Mouse (Mus musculus): ENCODE results near the gene S100a1. TPM values are rescaled to one million over a fixed set of nuclear protein-coding genes. Genes with fewer than 3 reads are reported as not detected.

The S100a1 gene
- polyA plus RNA-seq, 1 experiment from 2014 or later: 137 TPM

- peaks cover 4% of the 10 kb centered on the region; the same call in 1 of the 2 replicates for H3K27me3 ChIP-seq (ENCODE audit: control insufficient read depth, insufficient read depth, low read length)
- no peak overlapping the region; the same call in 1 of the 2 replicates for H3K4me2 ChIP-seq
- no peak overlapping the region for H3K27ac ChIP-seq (ENCODE audit: low read depth, low read length)
- H3K9ac ChIP-seq (ENCODE audit: low read depth, low read length): no peak overlapping the region
- H3K36me3 ChIP-seq (ENCODE audit: control insufficient read depth, insufficient read depth, low read length): no peaks in the 10 kb centered on the region
- H3K4me3 ChIP-seq (ENCODE audit: low read depth, low read length): no peak overlapping the region
- H3K4me1 ChIP-seq (ENCODE audit: control insufficient read depth, insufficient read depth, low read length): peaks cover 11% of the 10 kb centered on the region
- ATAC-seq (replicated peaks; ENCODE audit: insufficient number of reproducible peaks, low FRiP score, low TSS enrichment): no peak
- no peaks in the 10 kb centered on the region for H3K9me3 ChIP-seq (replicated peaks; ENCODE audit: control insufficient read depth, low read length)
- WGBS (ENCODE audit: insufficient replicate concordance): 88% methylated on average over 4 of the region's 4 CpGs
These were observed 1.6 kb upstream of the S100a1 start for GRCm38 (mm10) chr3:90515789-90516188.

DNA sequence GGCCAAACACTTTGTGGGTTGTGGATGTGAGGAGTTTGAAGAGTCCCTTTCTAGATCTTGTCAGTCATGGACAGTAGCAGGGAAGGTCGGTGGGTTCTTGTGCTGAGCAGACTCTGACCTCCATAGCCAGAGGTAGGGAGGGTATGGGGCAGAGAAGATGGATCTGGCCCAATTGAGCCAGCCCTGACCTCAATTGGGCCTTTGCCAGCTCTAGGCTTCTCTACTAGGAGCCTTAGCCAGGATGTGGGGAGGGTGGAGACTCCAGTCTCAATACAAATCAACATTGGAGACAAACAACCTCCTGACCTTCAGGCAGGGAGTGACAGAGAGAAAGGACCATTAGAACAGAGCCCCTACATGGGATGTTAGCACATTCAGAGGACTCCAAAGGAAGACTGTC lies 1.1 kb upstream of the S100a1 start:
- no peak for ATAC-seq (replicated peaks; ENCODE audit: insufficient number of reproducible peaks, low FRiP score, low TSS enrichment)
- peak overlapping the region; percentile 63 for H3K9ac ChIP-seq (ENCODE audit: low read depth, low read length)
- no peaks in the 10 kb centered on the region for H3K9me3 ChIP-seq (replicated peaks; ENCODE audit: control insufficient read depth, low read length)
- peaks cover 11% of the 10 kb centered on the region for H3K4me1 ChIP-seq (ENCODE audit: control insufficient read depth, insufficient read depth, low read length)
- H3K27me3 ChIP-seq (ENCODE audit: control insufficient read depth, insufficient read depth, low read length): peaks cover 4% of the 10 kb centered on the region; the same call in 1 of the 2 replicates
- H3K4me3 ChIP-seq (ENCODE audit: low read depth, low read length): peak overlapping the region; percentile 51
- peak overlapping the region; percentile 90 for H3K4me2 ChIP-seq
- no peaks in the 10 kb centered on the region for H3K36me3 ChIP-seq (ENCODE audit: control insufficient read depth, insufficient read depth, low read length)
- no peak overlapping the region for H3K27ac ChIP-seq (ENCODE audit: low read depth, low read length)
- 39% methylated on average over 1 of the region's 1 CpGs for WGBS (ENCODE audit: insufficient replicate concordance)

DNA sequence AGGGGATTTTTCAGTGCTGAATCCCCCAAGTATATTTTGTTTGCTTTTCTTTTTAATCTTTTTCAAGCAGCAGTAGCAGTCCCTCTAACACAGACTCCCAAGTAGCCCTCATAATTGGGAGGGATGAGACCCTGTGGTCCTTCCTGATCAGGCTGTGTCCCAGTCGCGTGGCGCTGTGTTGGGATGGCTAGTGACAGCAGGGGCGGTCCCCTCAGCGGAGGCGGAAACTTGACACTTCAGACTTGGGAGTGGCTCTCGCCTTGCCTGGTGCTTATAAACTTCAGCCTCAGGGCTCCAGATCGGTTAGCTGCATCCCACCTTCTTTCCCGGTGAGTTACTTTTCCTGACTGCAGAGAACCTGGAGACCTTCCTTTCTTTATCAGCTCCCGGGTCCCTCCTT lies 499 bp upstream of the S100a1 start:
- Histone ChIP-seq H3K4me2 (peak overlapping the region; percentile 90), H3K36me3 (ENCODE audit: control insufficient read depth, insufficient read depth, low read length) (no peaks in the 10 kb centered on the region), H3K27me3 (ENCODE audit: control insufficient read depth, insufficient read depth, low read length) (peaks cover 4% of the 10 kb centered on the region; the same call in 1 of the 2 replicates), H3K9me3 (replicated peaks; ENCODE audit: control insufficient read depth, low read length) (no peaks in the 10 kb centered on the region), H3K9ac (ENCODE audit: low read depth, low read length) (peak overlapping the region; percentile 74), H3K27ac (ENCODE audit: low read depth, low read length) (no peak overlapping the region), H3K4me1 (ENCODE audit: control insufficient read depth, insufficient read depth, low read length) (peaks cover 11% of the 10 kb centered on the region), H3K4me3 (ENCODE audit: low read depth, low read length) (peak overlapping the region; percentile 51)
- under 1% methylated on average over 10 of the region's 10 CpGs for WGBS (ENCODE audit: insufficient replicate concordance)
- ATAC-seq (replicated peaks; ENCODE audit: insufficient number of reproducible peaks, low FRiP score, low TSS enrichment): peak; percentile 83

- 60% methylated on average over 9 of the region's 9 CpGs for WGBS (ENCODE audit: insufficient replicate concordance)
- no peak for ATAC-seq (replicated peaks; ENCODE audit: insufficient number of reproducible peaks, low FRiP score, low TSS enrichment)
- Histone ChIP-seq H3K27me3 (ENCODE audit: control insufficient read depth, insufficient read depth, low read length) (peaks cover 4% of the 10 kb centered on the region; the same call in 1 of the 2 replicates), H3K4me2 (peak overlapping the region; percentile 90), H3K4me3 (ENCODE audit: low read depth, low read length) (peak overlapping the region; percentile 51; the same call in 1 of the 2 replicates), H3K27ac (ENCODE audit: low read depth, low read length) (no peak overlapping the region), H3K9ac (ENCODE audit: low read depth, low read length) (peak overlapping the region; percentile 74), H3K9me3 (replicated peaks; ENCODE audit: control insufficient read depth, low read length) (no peaks in the 10 kb centered on the region), H3K4me1 (ENCODE audit: control insufficient read depth, insufficient read depth, low read length) (peaks cover 13% of the 10 kb centered on the region), H3K36me3 (ENCODE audit: control insufficient read depth, insufficient read depth, low read length) (no peaks in the 10 kb centered on the region)
These were observed 1.1 kb downstream of the S100a1 start for GRCm38 (mm10) chr3:90512948-90513642.

- no peak for ATAC-seq (replicated peaks; ENCODE audit: insufficient number of reproducible peaks, low FRiP score, low TSS enrichment)
- Histone ChIP-seq H3K27ac (ENCODE audit: low read depth, low read length) (no peak overlapping the region), H3K27me3 (ENCODE audit: control insufficient read depth, insufficient read depth, low read length) (peaks cover 4% of the 10 kb centered on the region; the same call in 1 of the 2 replicates), H3K4me1 (ENCODE audit: control insufficient read depth, insufficient read depth, low read length) (peaks cover 21% of the 10 kb centered on the region), H3K36me3 (ENCODE audit: control insufficient read depth, insufficient read depth, low read length) (no peaks in the 10 kb centered on the region; the same call in 1 of the 2 replicates), H3K4me3 (ENCODE audit: low read depth, low read length) (no peak overlapping the region), H3K9ac (ENCODE audit: low read depth, low read length) (no peak overlapping the region), H3K9me3 (replicated peaks; ENCODE audit: control insufficient read depth, low read length) (no peaks in the 10 kb centered on the region), H3K4me2 (0 out of 2 replicates have a peak overlapping the region, but pooled peaks have one; percentile 11)
- WGBS (ENCODE audit: insufficient replicate concordance): 75% methylated on average over 5 of the region's 5 CpGs
These were observed 1.9 kb downstream of the S100a1 start for GRCm38 (mm10) chr3:90512276-90512675.

GRCm38 (mm10) chr3:90509747-90510123 lies 4.5 kb downstream of the S100a1 start:
- H3K4me3 ChIP-seq (ENCODE audit: low read depth, low read length): peak overlapping the region; percentile 95
- peak overlapping the region; percentile 4; the same call in 1 of the 2 replicates for H3K9ac ChIP-seq (ENCODE audit: low read depth, low read length)
- no peak for ATAC-seq (replicated peaks; ENCODE audit: insufficient number of reproducible peaks, low FRiP score, low TSS enrichment)
- peak overlapping the region; percentile 88 for H3K4me2 ChIP-seq
- H3K36me3 ChIP-seq (ENCODE audit: control insufficient read depth, insufficient read depth, low read length): peaks cover 13% of the 10 kb centered on the region
- no peaks in the 10 kb centered on the region for H3K9me3 ChIP-seq (replicated peaks; ENCODE audit: control insufficient read depth, low read length)
- peaks cover 4% of the 10 kb centered on the region; the same call in 1 of the 2 replicates for H3K27me3 ChIP-seq (ENCODE audit: control insufficient read depth, insufficient read depth, low read length)
- WGBS (ENCODE audit: insufficient replicate concordance): 23% methylated on average over 2 of the region's 2 CpGs
- peaks cover 16% of the 10 kb centered on the region for H3K4me1 ChIP-seq (ENCODE audit: control insufficient read depth, insufficient read depth, low read length)
- H3K27ac ChIP-seq (ENCODE audit: low read depth, low read length): peak overlapping the region; percentile 90; the same call in 1 of the 2 replicates

- WGBS (ENCODE audit: insufficient replicate concordance): under 1% methylated on average over 63 of the region's 66 CpGs
- ATAC-seq (replicated peaks; ENCODE audit: insufficient number of reproducible peaks, low FRiP score, low TSS enrichment): peak; percentile 87
- H3K4me2 ChIP-seq: peak within 1 kb of the TSS; percentile 88
These were observed 5.0 kb downstream of the S100a1 start, which contains the start of gene Chtop for GRCm38 (mm10) chr3:90508950-90509746. Gene Chtop, minus strand, starts transcription at chr3:90509498.

GRCm38 (mm10) chr3:90508287-90508949 lies 5.8 kb downstream of the S100a1 start:
- Histone ChIP-seq H3K27ac (ENCODE audit: low read depth, low read length) (peak overlapping the region; percentile 90), H3K9me3 (replicated peaks; ENCODE audit: control insufficient read depth, low read length) (no peaks in the 10 kb centered on the region), H3K4me1 (ENCODE audit: control insufficient read depth, insufficient read depth, low read length) (peaks cover 16% of the 10 kb centered on the region), H3K4me3 (ENCODE audit: low read depth, low read length) (peak overlapping the region; percentile 95), H3K36me3 (ENCODE audit: control insufficient read depth, insufficient read depth, low read length) (peaks cover 17% of the 10 kb centered on the region), H3K9ac (ENCODE audit: low read depth, low read length) (peak overlapping the region; percentile 99), H3K4me2 (peak overlapping the region; percentile 88), H3K27me3 (ENCODE audit: control insufficient read depth, insufficient read depth, low read length) (peaks cover 2% of the 10 kb centered on the region; the same call in 1 of the 2 replicates)
- WGBS (ENCODE audit: insufficient replicate concordance): 6% methylated on average over 20 of the region's 20 CpGs
- ATAC-seq (replicated peaks; ENCODE audit: insufficient number of reproducible peaks, low FRiP score, low TSS enrichment): no peak

More at GRCm38 (mm10) chr3:90508950-90509746, 5.0 kb downstream of the S100a1 start, which contains the start of gene Chtop:
- Histone ChIP-seq H3K9me3 (replicated peaks; ENCODE audit: control insufficient read depth, low read length) (no peaks in the 10 kb centered on the region), H3K4me3 (ENCODE audit: low read depth, low read length) (peak within 1 kb of the TSS; percentile 95), H3K27ac (ENCODE audit: low read depth, low read length) (peak within 1 kb of the TSS; percentile 90), H3K27me3 (ENCODE audit: control insufficient read depth, insufficient read depth, low read length) (peaks cover 4% of the 10 kb centered on the region; the same call in 1 of the 2 replicates), H3K9ac (ENCODE audit: low read depth, low read length) (peak within 1 kb of the TSS; percentile 99), H3K4me1 (ENCODE audit: control insufficient read depth, insufficient read depth, low read length) (peaks cover 16% of the 10 kb centered on the region), H3K36me3 (ENCODE audit: control insufficient read depth, insufficient read depth, low read length) (peaks cover 17% of the 10 kb centered on the region)
